Mouse (Mus musculus) cerebellum, adult 8-10 months (tissue): ENCODE results near the gene Zfp599.

Experiments
- DNase-seq: peaks from one replicate; pipeline ENCODE4 v3.0.0; 2022

Zfp599 gene

GRCm38 (mm10) chr9:22217858-22218493, 41.7 kb downstream of the Zfp599 start:
- no peak for DNase-seq

GRCm38 (mm10) chr9:22216705-22217104, 43.0 kb downstream of the Zfp599 start:
- no peak for DNase-seq

- DNase-seq = no peak
Measured at GRCm38 (mm10) chr9:22214549-22214948, 45.1 kb downstream of the Zfp599 start.

GRCm38 (mm10) chr9:22213785-22214194, 45.9 kb downstream of the Zfp599 start:
- DNase-seq = no peak
